Mouse (Mus musculus) forebrain, embryonic 14.5 days (tissue): ENCODE data around the gene Pnkp. TPM values are rescaled to one million over a fixed set of nuclear protein-coding genes. Genes with fewer than 3 reads are reported as not detected.

ENCODE experiments used
- ATAC-seq: fragments of 200-750 bp; cut with Nextera tagmentation; 2 replicates; pipeline ENCODE4 v1.8.0; 2017; ENCODE audit warnings: mild to moderate bottlenecking, moderate library complexity
- DNase-seq: peaks from one replicate; pipeline ENCODE4 v3.0.0-alpha.2; 2015; ENCODE audit warnings: low spot score
- H3K27ac ChIP-seq: fragments of 300-500 bp; sonication (generic); 2 replicates; pipeline ENCODE4 v1.5.1; 2014; ENCODE audit warnings: low read depth, mild to moderate bottlenecking, control low read depth, low read length, moderate library complexity
- H3K27me3 ChIP-seq: fragments of 300-500 bp; sonication (generic); replicated peaks from 2 replicates; pipeline ENCODE4 v1.6.1; 2014; ENCODE audit warnings: low read length, control low read depth, mixed read lengths; ENCODE audit not compliant: control insufficient read depth, insufficient read depth
- H3K36me3 ChIP-seq: fragments of 300-500 bp; sonication (generic); 2 replicates; pipeline ENCODE4 v1.6.1; 2014; ENCODE audit warnings: low read length, control low read depth; ENCODE audit not compliant: control insufficient read depth, insufficient read depth
- H3K4me1 ChIP-seq: fragments of 300-500 bp; sonication (generic); 2 replicates; pipeline ENCODE4 v1.6.1; 2014; ENCODE audit warnings: antibody characterized with exemption, low read length, control low read depth; ENCODE audit not compliant: control insufficient read depth, insufficient read depth
- H3K4me2 ChIP-seq: fragments of 300-500 bp; sonication (generic); 2 replicates; pipeline ENCODE4 v1.6.1; 2014; ENCODE audit warnings: mild to moderate bottlenecking, control low read depth, low read length
- H3K4me3 ChIP-seq: fragments of 300-500 bp; sonication (generic); 2 replicates; pipeline ENCODE4 v1.5.1; 2014; ENCODE audit warnings: low read depth, low read length, control low read depth
- H3K9ac ChIP-seq: fragments of 300-500 bp; sonication (generic); 2 replicates; pipeline ENCODE4 v1.6.1; 2014; ENCODE audit warnings: mild to moderate bottlenecking, low read length, control low read depth, moderate library complexity
- H3K9me3 ChIP-seq: fragments of 300-500 bp; sonication (generic); replicated peaks from 2 replicates; pipeline ENCODE4 v1.6.1; 2016; ENCODE audit warnings: low read length, control low read depth, mixed read lengths; ENCODE audit not compliant: control insufficient read depth
- WGBS: fragments of 180-500 bp; shearing (Covaris S2); extraction: QIAGEN DNeasy Blood & Tissue Kit; methylation state at CpG from one replicate; pipeline ENCODE4 v1.1.7; 2014; 5-methylcytosine and 5-hydroxymethylcytosine counted together
- polyA plus RNA-seq: library from polyadenylated mRNA; unstranded; fragments of >200 nt; fragmentation: Nextera tagmentation; extraction: Ambion mirVana; gene quantifications from 2 replicates; pipeline ENCODE4 v1.2.1, GENCODE M21; 2014

Pnkp gene
- polyA plus RNA-seq, 1 experiment from 2014 or later = 31.7 TPM

DNA sequence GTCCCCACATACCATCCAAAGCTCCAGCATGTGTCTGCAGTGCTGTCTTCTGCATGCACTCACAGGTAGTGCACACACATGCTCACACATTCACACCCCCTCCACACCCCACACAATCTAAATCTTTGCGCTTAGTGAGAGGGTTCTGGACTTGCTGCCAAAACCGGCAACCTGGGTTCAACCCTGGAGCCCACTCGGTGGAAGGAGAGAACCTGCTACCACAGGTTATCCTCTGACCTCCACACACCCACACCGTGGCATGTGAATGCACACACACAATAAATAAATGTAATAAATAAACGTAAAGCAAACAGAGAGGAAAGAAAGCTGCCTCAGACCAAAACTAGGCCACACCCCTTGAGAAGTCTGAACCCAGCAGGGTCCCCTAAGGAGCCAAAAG, 9.2 kb upstream of the Pnkp start:
- Histone ChIP-seq H3K36me3 (peaks cover 44% of the 10 kb centered on the region), H3K27ac (no peak overlapping the region; the same call in 1 of the 2 replicates)
- ATAC-seq = no peak

DNA sequence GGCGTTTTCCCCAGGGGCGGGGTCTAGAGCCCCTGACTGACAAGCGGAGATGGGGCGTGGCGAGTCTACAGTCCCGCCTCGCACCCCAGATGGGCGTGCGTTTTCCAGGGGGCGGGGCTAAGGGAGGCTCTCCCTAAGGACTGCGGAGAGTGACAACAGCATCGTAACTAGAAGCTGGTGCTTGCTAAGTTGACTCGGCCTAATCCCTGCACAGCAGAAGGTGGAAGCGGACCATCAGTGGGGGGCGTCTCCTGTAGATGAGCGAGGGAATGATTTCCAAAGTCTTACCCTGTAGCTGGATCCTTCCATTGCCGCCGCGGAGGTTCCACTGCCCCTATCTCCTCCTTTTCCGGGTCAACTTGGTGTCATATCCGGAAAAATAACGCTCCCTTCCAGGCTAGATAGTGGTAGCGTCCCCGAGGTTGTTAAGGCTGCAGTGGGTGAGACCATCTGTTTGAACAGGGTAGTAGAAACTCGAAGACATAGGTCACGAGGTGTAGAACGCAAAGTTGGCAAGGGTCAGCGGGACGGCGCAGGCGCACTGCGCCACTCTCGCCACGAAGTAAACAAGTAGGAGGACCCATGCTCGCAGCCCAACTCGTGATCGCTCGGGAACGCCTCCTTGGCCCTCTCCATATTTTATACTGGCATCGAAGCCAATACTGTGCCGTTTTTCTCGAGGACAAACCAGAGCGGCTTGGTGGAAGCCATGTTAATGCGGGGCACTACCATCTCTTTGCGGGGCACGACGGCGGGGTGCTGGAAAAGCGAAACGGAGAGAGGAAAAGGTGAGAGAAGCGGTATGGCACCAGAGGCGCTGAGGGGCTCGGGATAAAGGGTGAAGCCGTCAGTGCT, 8.2 kb upstream of the Pnkp start, which contains the start of the genes Akt1s1 and Tbc1d17:
Akt1s1 (plus strand) TSS at position 431 of the 855 bp plus-strand sequence.
Tbc1d17 (minus strand) TSS at position 519 of the 855 bp plus-strand sequence.
- under 1% methylated on average over 54 of the region's 54 CpGs for WGBS
- Histone ChIP-seq H3K9me3 (no peaks in the 10 kb centered on the region), H3K4me1 (peaks cover 19% of the 10 kb centered on the region), H3K9ac (peak within 1 kb of the TSS; percentile 78), H3K36me3 (peaks cover 39% of the 10 kb centered on the region), H3K4me3 (peak within 1 kb of the TSS; percentile 82), H3K27ac (peak within 1 kb of the TSS; percentile 97), H3K27me3 (no peaks in the 10 kb centered on the region), H3K4me2 (peak within 1 kb of the TSS; percentile 85)
- DNase-seq (peak; percentile 99), ATAC-seq (peak; percentile 86)

More for the DNA sequence above, 9.2 kb upstream of the Pnkp start:
- peak overlapping the region; percentile 56; the same call in 1 of the 2 replicates for H3K9ac ChIP-seq
- H3K4me1 ChIP-seq = peaks cover 16% of the 10 kb centered on the region
- no peak for DNase-seq
- no peaks in the 10 kb centered on the region for H3K9me3 ChIP-seq
- 84% methylated on average over 5 of the region's 5 CpGs for WGBS
- H3K27me3 ChIP-seq = no peaks in the 10 kb centered on the region
- peak overlapping the region; percentile 82 for H3K4me3 ChIP-seq
- H3K4me2 ChIP-seq = peak overlapping the region; percentile 85

DNA sequence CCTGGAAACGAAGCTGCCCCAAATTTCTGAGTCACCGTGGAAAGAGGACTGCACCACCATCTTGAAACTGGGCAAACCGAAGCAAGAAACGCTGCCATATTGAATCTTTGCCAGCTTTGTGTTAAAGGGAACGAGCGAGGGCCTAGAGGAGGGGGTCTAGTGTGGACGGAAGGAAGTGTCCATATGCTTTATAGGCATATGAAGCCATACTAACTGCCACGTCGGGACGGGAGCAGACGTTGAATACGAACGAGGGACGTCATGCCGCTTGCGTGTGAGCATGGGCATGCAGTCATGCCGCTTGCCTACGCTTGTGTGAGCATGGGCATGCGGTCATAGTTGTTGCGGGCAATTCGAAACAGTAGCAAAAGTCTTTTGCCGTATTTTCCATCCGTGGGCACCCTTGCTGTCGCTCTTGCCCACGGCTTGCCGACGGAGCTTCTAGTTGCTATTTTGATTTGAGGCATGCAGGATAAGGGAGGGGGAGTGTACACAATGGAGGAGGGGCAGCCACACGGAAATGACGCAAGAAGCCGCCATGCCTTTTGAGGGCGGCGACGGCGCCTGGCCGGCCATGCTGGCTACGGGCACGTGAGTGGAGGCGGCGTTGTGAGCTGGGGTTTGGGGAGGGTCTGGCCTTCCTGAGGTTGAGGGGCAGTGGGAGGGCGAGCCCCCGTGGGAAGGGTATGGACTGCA, 7.4 kb upstream of the Pnkp start:
- peaks cover 32% of the 10 kb centered on the region for H3K36me3 ChIP-seq
- peak; percentile 97 for DNase-seq
- under 1% methylated on average over 40 of the region's 41 CpGs for WGBS
- H3K4me1 ChIP-seq = peaks cover 25% of the 10 kb centered on the region
- H3K27me3 ChIP-seq = no peaks in the 10 kb centered on the region
- peak overlapping the region; percentile 82 for H3K4me3 ChIP-seq
- no peaks in the 10 kb centered on the region for H3K9me3 ChIP-seq
- peak overlapping the region; percentile 97 for H3K27ac ChIP-seq
- peak overlapping the region; percentile 85 for H3K4me2 ChIP-seq
- peak overlapping the region; percentile 78 for H3K9ac ChIP-seq
- ATAC-seq = peak; percentile 76

DNA sequence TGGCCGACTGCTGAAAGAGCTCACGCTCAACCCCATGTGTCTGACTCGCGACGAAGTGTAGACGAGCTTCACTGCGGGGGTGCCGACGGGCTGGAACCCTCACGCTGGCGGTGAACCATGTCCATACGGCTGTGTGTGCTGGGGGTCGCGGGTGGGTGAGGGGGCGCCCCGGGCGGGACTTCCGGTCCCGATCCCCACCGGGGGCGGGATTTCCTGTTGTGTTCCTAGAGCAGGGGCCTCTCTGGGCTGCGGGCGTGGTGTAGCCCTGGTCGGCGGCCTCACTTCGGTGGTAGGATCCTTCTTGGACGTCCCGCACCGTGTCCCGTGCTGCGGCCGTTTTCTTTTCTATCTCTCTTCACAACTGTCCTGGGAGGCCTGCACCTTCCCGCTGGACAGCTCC, 6.8 kb upstream of the Pnkp start:
- Histone ChIP-seq H3K4me1 (peaks cover 30% of the 10 kb centered on the region), H3K9ac (peak overlapping the region; percentile 78)

DNA sequence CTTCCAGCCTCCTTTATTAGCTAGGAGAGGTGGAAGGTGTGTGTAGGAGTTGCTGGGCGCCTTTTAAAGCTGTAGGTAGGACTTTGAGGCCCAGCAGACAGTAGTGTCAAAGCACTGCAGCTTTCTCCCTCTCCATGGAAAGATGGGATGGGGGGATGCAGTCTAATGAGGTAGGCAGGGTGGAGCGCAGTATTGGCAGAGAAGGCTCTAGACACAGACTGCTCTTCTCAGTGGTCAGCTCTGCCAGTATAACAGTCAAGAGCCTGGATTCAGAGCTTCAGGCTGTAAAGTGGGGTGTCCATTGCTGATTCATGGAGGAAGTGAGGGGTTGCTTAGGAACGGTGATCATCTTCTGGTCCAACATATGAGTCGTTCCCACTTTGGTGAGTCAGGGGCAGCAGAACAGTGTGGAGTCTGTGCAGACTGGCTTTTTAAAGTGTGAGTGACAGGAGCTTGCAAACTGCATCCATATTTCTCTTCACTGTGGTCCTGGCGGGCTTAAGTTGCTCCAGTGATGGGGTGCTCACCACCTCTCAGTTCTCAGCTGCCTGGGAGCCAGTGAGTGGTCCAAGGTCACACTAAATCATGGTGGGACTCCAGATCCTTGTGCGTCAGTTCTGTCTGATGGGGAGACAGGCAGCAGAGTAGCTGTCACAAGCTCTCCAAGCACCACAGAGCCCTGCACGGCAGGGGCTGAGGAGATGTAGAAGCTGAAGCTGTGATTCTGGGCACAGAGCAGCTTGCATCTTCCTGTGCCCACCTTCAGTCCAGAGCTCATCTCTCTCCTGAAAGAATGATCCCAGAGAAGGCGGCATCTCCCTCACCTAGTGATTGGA, 5.9 kb upstream of the Pnkp start:
- Histone ChIP-seq H3K27me3 (no peaks in the 10 kb centered on the region), H3K27ac (no peak overlapping the region), H3K4me2 (peak overlapping the region; percentile 85), H3K4me3 (peak overlapping the region; percentile 82), H3K4me1 (peaks cover 31% of the 10 kb centered on the region), H3K9ac (peak overlapping the region; percentile 78), H3K36me3 (peaks cover 17% of the 10 kb centered on the region), H3K9me3 (no peaks in the 10 kb centered on the region)
- DNase-seq (no peak), ATAC-seq (no peak)
- 80% methylated on average over 8 of the region's 8 CpGs for WGBS

More for the DNA sequence above, 6.8 kb upstream of the Pnkp start:
- H3K4me2 ChIP-seq = peak overlapping the region; percentile 85
- H3K27ac ChIP-seq = peak overlapping the region; percentile 97
- H3K36me3 ChIP-seq = peaks cover 26% of the 10 kb centered on the region
- under 1% methylated on average over 33 of the region's 33 CpGs for WGBS
- no peaks in the 10 kb centered on the region for H3K27me3 ChIP-seq
- DNase-seq = peak; percentile 83
- peak; percentile 44 for ATAC-seq
- no peaks in the 10 kb centered on the region for H3K9me3 ChIP-seq
- H3K4me3 ChIP-seq = peak overlapping the region; percentile 82

DNA sequence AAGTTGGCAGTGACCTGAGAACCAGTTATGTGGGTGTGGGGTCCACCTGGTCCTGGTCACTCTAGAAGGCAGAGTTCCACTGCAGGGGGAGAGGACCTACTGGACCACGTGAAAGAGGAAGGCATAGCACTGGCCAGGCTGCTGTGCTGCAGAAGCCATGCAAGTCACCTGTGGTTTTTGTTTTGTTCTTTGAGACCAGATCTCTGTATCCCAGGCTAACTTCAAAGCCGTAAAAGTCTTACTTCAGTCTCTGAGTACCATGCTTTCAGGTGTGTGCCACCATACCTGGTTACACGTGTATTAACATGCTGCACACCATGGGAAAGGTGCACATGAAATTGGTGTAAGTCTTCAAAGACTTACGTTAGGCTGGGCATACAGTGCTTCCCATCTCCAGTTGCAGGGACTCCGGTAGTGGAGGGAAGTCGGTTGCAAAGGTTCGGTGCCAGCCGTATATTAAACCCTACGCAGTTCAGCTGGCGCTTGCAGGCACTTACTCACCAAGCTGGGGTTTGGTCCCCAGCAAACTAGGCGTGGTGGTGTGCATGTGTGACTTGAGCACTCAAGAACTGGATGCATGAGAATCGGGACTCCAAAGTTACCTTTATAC, 5.2 kb upstream of the Pnkp start:
- Histone ChIP-seq H3K4me2 (no peak overlapping the region), H3K4me3 (no peak overlapping the region)
- WGBS = 92% methylated on average over 12 of the region's 12 CpGs

DNA sequence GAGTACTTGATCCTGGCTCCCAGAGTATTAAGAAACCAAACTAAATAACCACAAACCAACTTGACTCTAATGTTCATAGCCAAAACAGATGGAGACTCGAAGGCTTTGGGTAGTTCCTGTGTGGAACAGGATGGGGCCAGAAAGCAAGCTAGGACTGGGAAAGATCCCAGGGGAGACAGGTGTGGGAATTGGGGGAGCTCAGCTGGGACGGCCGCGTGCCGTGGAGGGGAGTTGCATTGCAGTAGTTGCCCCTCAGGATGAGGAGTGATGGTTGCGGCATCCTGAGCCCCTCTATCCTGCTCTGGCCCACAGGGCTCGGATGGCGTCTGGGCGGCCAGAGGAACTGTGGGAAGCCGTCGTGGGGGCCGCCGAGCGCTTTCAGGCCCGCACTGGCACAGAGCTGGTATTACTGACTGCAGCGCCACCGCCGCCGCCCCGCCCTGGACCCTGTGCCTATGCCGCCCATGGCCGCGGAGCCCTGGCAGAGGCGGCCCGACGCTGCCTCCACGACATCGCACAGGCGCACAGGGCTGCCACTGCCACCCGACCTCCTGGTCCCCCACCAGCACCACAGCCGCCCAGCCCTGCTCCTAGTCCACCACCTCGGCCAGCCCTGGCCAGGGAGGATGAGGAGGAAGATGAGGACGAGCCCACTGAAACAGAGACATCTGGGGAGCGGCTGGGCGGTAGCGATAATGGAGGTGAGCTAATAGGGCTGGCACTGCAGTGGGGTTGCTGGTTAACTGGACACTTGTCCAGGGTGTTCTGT, 4.5 kb upstream of the Pnkp start:
- no peak overlapping the region for H3K27ac ChIP-seq
- no peak overlapping the region for H3K9ac ChIP-seq
- WGBS = 90% methylated on average over 36 of the region's 36 CpGs
- no peak overlapping the region for H3K4me2 ChIP-seq
- H3K36me3 ChIP-seq = peaks cover 10% of the 10 kb centered on the region; the same call in 1 of the 2 replicates
- DNase-seq (no peak), ATAC-seq (no peak)
- no peaks in the 10 kb centered on the region for H3K27me3 ChIP-seq
- H3K4me3 ChIP-seq = no peak overlapping the region
- no peaks in the 10 kb centered on the region for H3K9me3 ChIP-seq
- peaks cover 32% of the 10 kb centered on the region for H3K4me1 ChIP-seq

More for the DNA sequence above, 5.2 kb upstream of the Pnkp start:
- H3K9ac ChIP-seq = no peak overlapping the region
- no peak overlapping the region for H3K27ac ChIP-seq
- H3K27me3 ChIP-seq = no peaks in the 10 kb centered on the region
- H3K4me1 ChIP-seq = peaks cover 33% of the 10 kb centered on the region
- peaks cover 10% of the 10 kb centered on the region; the same call in 1 of the 2 replicates for H3K36me3 ChIP-seq
- no peak for DNase-seq
- no peak for ATAC-seq
- no peaks in the 10 kb centered on the region for H3K9me3 ChIP-seq
